Mouse (Mus musculus) v-Abl transformed pro-B cells (cell line): ENCODE measurements around the gene Farsa.

ENCODE experiments used
- in situ Hi-C, 2 experiments: fragments of 400-800 bp; cut with MboI; formaldehyde crosslinking; loops; one replicate each; pipeline ENCODE4 v1.15.1; 2025; ENCODE audit not compliant: unreplicated experiment in 2 of 2

Farsa gene

DNA sequence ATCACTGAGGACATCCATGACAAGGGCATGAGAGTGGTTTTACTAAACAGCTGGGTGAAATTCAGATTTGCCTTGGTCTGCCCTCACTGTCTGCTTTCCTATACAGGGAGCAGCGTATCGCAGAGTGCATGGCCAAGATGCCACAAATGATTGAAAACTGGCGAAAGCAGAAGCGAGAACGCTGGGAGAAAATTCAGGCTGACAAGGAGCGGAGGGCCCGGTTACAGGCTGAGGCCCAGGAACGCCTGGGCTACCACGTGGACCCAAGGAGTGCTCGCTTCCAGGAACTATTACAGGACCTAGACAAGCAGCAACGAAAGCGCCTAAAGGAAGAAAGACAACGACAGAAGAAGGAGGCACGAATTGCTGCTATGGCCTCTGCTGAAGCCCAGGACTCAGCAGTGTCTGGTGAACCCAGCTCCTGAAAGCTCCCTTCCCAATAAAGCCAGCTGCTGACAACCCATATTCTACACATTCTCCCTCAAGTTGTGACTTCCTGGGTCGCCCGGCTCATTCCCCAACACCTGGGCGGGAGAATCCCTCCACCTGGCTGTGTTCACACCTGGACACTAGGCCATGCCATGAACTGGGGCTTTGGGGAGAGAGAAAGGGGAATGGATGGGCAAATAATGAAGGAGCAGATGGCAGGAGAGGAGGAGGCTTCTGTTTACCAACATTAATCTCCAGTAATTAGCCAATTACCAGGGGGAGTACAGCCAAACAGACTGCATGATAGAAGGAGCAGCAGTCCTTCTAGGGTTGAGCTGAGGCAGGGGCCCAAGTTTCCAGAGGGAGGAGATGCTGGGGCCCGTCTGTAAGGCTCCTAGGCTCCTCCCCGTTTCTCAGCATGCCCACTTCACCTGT lies 22.6 kb upstream of the Farsa start:
- in situ Hi-C loops = loop anchor here in 1 of 2 experiments (25.0 kb wide), 1 partner anchor 1097 kb away; the partner anchor contains the start of gene Adgre5

DNA sequence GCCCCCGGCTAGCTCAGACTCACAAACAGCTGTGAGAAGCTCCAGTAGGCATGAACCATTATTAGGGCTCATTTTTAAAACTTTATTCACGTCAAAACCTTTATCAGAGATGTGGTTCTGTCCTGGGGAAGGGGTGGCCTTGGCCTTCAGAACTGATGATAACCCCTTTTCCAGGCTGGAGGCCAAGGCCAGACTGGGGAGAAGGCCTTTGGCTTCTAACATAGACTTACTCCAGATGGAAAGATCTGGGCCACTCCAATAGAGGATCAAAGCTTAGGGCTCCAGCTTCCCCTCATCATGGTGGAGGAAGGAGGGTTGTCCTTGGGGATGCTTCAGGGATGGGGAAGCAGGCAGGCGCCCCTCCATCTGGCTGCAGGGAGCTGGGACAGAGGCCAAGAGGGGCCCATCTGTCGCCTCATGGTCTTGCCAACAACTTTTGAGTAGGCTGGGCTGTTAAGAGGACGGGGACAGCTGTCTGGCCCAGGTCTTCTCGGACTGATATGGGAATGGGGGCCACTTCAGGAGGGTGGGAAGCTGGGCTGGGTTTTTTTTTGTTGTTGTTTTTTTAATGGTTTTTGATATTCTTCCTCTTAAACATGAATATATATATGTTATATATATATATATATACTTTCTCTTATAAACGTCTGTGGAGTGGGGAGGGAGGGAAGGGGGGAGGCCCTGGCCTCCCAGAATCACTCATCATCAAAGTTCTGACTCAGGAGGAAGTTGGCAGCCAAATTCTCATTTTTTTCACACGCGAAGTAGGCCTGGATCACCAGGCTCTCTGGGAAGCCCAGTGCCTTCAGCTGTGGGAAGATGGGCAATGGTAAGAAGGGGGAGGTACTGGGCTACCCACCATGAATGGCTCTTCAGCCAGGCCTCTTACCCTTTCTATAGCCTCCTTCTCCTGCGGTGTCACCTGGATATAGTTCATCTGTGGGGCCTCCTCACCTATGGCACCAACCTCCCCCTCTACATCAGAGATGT lies 21.6 kb upstream of the Farsa start:
- in situ Hi-C loops = loop anchor here in 1 of 2 experiments (25.0 kb wide), 1 partner anchor 1098 kb away; the partner anchor contains the start of gene Adgre5

DNA sequence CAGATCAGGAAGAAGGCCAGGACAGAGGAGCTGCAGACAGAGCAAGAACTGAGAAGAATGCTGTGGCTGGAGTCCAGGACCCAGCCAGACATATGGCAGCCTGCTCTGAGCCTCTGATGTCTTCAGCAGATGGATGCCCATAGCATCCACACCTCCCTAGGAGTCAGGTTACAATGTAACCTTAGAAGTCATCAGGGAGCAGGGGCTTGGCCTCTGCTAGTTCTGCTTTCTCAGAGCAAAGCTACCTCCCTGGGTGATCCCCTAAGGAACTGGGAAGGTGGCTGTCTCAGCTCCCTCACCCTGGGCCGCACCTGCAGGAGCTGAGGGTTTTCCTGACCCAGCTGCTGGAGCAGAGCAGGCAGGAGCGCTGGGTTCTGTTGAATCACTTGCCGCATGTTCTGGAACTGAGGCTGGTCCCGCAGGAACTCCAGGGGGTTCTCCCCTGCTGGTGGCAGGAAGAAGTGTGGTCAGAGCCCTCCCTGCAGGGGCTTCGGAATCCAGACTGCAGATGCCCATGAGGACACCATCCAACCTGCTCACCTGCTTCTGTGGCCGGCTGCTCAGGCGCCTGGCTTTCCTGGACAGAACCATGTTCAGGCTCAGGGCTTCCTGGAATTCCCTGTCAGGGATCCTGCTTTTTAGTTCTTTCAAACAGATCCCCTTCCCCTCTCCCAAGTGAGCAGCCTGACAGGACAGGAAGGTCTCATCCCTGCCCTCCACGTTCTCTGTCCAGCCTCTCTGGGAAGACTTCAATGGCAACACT lies 19.5 kb upstream of the Farsa start:
- in situ Hi-C loops = loop anchor here in 1 of 2 experiments (25.0 kb wide), 1 partner anchor 1100 kb away; the partner anchor contains the start of gene Adgre5

DNA sequence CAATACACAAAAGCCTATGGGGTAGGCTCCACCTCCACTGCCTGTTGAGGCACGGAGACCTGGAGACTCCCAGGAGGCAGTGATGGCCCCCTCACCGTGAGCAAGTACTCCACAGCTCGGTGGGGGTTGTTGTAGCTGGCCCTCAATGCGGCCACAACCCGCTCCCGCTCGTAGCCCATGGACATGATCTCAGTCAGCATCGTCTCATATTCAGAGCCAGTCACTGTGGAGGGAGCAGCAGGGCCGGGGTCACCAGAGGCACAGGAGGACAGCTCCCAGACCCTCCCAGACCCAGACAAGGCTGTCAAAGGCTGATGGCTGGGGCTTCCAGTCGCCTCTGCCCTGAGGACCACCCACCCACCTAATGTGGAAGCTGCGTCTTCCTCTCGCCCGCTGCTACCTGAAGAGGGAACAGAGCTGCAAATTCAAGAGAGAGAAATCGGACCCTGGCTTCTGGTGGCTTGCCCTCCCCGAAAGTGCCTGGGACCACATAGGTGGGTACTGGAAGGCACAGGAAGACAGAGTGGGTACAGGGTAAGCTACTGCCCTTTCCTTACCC lies 18.8 kb upstream of the Farsa start:
- in situ Hi-C loops = loop anchor here in 1 of 2 experiments (25.0 kb wide), 1 partner anchor 1101 kb away; the partner anchor contains the start of gene Adgre5

DNA sequence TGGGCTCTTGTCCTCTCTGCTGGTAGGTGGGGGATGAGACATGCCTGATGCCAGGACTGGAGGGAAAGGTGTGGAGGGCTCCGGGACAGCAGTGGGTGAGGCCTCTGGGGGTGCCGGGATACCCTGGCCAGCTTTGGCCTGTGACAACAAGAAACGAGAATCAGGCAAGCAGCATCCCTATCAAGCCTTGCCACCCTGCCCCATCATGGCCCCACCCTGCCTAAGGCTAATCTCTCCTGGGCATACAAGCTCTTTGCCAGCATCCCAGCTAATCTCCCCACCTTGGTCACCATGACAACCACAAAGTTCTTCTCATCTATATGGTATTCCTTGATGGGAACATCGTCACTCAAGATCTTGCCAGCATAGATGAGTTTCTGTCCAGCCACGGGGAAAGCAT lies 18.3 kb upstream of the Farsa start:
- in situ Hi-C loops = loop anchor here in 1 of 2 experiments (25.0 kb wide), 1 partner anchor 1101 kb away; the partner anchor contains the start of gene Adgre5

DNA sequence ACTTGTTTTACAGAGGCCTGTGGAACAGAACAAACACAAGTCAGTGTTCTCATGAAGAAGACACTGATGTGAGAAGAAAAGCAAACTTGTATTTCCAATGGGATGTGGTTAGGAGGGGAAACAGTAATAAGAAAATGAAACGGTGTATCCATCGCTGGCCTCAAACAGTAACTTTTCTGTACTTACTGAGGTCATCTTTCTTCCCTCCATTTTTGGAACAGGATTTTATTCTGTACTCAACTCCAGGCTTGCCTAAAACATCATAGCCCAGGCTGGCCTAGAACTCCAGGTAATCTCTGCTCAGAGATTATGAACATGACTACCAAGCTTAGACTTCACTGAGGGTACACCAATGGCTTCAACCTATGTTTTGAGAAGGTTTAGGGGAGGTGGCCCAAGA lies 17.4 kb upstream of the Farsa start:
- in situ Hi-C loops = loop anchor here in 1 of 2 experiments (25.0 kb wide), 1 partner anchor 1102 kb away; the partner anchor contains the start of gene Adgre5

DNA sequence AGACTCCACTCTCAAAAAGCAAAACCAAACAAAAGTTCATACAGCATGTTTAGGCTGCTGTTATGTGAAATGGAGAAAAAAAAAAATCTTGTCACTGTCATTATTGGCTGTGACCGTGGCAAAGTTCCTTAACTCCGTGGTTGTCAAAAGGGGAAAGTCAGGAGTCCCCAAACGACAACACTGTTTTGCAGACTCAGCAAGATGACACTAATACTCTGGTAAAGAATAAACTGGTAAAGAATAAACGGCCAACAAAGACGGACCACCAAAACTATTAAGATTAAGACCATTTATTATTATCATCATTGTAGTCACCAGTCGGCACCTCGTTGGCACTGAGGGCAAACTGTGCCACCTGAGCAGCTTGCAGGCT lies 16.9 kb upstream of the Farsa start:
- in situ Hi-C loops = loop anchor here (5.0 to 25.0 kb wide), 5 partner anchors 65 to 1103 kb away; partner anchors contain the start of genes Dnase2a (in 2 of the 2), Gm49661 (in 2 of the 2), Prdx2 (in 2 of the 2) and Rnaseh2a (in 2 of the 2)

DNA sequence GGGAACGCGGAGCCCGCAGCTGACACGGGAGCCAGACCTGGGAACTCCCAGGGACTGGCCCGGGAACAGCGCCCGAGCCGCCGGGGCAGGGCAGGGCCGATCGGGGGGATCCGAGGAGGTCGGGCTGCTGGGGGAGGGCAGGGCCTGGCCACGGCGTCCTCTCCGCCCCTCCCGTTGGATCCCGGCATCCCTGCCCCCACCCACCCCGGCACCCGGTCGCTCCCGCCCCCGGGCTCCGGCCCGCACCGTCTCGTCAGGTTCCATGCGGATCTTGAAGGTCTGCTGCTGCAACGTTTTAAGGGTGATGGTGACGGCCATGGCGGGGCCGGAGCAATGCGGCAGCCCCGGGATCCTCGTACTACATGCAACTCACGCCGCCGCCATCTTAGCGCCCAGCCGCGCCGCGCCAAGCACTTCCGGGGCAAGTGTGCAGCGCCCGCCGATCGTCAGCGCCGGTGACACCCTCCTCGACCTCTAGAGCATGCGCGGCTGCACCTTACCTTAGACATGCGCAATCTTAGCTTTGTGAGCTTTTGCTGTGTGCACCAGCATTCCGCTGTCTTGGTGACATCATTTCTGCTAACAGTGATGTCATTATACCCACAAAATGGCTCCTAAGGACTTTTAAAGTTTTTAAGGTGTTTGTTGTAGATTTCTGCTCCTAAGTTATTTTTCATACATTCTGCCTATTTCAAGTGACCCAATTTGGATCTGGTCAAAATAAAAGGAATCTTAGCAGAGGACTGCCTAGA lies 16.4 kb upstream of the Farsa start, which contains the start of gene Rad23a:
Gene Rad23a (minus strand): TSS at position 418 of the 752 bp plus-strand sequence.
- in situ Hi-C loops = loop anchor here (5.0 to 25.0 kb wide), 5 partner anchors 64 to 1103 kb away; partner anchors contain the start of genes Dnase2a (in 2 of the 2), Gm49661 (in 2 of the 2), Prdx2 (in 2 of the 2) and Rnaseh2a (in 2 of the 2)

DNA sequence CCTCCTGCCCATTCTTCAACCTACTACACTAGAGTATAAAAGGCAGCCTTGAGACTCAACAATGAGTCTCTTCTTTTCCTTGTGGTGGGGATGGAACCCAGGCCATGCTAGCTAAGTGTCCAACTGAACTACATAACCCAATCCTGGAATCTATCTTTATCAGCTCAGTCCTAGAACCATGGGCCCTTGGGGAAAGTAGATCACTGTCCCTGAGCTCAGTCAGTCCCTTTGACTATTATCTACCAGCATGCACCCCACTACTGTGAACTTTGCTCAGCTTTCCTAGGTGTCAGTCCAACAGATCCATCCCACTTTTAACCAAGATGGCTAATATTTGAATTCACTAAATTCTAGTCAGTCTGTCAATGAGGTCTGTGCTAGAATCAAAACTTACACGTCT lies 15.3 kb upstream of the Farsa start:
- in situ Hi-C loops = loop anchor here (5.0 to 25.0 kb wide), 5 partner anchors 63 to 1104 kb away; partner anchors contain the start of genes Dnase2a (in 2 of the 2), Gm49661 (in 2 of the 2), Prdx2 (in 2 of the 2) and Rnaseh2a (in 2 of the 2)

DNA sequence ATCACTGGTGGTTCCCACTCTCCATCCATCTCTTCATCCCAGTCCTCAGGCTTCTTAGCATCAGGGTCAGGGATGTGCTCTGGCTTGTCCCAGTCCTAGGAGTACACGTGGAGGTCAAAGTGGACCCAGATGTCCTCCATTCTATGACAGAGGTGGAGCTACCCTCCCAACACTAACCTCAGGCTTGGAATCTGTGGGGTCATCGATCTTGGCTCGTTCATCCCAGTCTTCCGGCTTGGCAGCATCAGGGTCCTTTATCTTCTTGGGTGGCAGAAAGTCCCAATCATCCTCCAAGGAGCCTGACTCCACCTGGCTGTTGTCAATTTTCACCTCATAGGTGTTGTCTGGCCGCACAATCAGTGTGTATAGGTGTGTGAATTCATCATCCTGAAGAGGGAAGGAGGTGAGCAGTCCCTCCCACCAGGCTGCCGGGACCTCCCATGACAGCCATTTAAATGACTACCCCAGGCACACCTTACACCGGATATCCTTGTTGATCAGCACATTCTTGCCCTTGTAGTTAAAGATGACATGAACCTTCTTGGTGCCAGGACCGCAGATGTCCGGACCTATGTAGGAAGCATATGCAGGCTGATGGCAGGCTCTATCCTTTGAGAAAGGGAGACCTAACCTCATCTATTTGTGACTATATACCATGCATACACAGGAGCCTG lies 12.3 kb upstream of the Farsa start:
- in situ Hi-C loops = loop anchor here (5.0 to 25.0 kb wide), 5 partner anchors 60 to 1107 kb away; partner anchors contain the start of genes Dnase2a (in 2 of the 2), Gm49661 (in 2 of the 2), Prdx2 (in 2 of the 2) and Rnaseh2a (in 2 of the 2)

DNA sequence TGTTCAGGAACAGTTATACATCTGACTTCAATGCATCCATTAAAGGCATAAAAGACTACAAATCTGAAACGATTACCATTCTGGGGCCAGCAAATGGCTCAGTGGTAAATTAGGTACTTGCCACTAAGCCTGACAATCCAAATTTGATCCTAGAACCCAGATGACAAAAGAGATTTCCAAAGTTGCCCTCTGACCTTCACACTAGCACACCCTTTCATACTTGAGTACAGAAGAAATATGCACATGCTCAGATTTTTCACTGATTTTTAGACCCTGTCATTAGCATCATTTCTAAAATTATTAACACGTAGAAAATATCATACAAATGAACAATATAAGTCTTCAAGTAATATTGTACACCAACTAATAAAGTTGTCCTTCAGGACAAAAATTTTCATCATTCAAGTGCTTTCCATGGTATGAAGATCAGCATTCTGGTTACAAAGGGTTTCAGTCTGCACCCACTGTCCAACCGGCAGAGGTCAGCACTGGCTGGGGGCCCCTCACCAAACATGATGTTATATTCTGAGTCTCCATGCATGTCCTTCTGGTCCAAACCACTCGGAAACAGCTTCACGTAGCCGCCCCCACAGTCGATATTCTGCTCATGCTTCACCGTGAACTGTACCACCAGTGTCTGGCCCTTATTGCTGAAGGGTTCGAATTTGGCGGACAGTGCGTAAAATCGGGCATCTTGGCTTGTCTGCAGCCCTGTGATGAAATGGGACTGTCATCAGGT lies 11.3 kb upstream of the Farsa start:
- in situ Hi-C loops = loop anchor here (10.0 to 25.0 kb wide), 4 partner anchors 59 to 1108 kb away; partner anchors contain the start of genes Gm49661 (in 2 of the 2), Prdx2 (in 2 of the 2), Rnaseh2a (in 2 of the 2) and Adgre5 (in 1 of the 2)

DNA sequence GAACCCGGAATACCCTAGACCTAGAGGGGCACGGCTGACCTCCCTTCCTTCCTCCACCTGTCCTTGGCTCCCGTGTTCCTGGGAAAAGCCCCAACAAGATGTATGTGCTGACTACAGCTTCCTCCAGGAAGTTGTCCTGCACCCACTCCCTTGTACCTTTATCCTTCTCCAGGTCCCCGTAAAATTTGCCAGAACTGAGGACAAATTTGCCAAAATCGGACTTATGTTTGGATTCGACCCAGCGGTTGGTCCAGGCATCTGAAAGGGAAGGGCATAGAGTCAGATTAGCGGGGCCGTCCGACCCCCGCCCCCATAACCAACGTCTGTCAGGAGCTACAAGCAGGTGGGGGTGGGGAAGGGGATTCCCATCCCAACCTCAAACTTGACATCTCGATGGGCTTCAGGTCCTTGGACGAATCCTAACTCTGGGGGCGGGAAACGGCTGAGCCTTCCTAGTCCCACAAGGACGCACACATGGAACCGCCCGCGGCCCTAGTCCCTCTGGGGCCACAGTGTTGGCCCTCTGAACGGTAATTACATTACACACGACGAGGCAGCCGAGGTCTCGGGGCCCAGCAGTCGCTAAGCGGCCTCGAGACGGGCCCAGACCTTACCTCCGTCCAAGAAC lies 10.6 kb upstream of the Farsa start:
- in situ Hi-C loops = loop anchor here (10.0 to 25.0 kb wide), 4 partner anchors 59 to 1109 kb away; partner anchors contain the start of genes Gm49661 (in 2 of the 2), Prdx2 (in 2 of the 2), Rnaseh2a (in 2 of the 2) and Adgre5 (in 1 of the 2)

DNA sequence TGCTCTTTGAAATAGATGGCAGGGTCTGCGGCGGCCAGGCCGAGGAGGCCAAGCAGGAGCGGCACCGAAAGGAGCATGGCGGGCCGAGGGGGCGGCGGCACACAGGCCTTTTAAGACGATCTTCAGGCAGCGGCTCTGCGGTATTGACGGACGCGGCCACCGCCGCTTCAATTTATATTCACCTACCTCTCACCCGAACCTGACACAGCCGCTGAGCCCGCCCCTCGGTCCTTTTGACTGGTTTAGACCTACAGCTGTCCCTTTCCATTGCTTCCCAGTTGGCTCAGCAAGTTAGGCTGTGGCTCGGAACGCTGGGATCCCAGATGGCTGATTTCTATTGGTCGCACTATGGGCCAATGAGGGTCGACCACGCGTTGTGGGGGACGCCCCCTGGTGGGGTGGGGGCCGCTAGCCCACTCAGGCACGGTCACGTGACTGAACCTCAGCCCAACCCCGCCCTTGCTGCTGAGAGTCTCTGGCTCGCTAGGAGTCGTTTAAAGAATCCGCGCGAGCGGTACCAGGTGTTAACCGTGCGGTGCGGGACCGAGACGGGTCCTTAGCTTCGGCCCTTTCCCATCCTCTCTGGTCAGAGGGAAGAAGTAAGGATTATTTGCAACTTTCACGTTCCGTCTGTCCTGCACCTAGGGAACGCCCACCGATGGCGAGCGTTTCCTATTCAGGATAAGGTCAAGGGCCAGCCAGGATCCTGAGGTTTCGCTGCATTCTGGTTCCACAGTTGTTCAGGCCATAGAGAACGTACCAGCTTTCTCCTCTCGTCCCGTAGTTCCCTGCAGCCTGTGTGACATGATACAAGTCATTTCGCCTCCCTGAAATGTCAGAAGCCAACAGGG lies 9.8 kb upstream of the Farsa start, which contains the start of gene Calr:
Gene Calr (minus strand): TSS at position 213 of the 851 bp plus-strand sequence.
- in situ Hi-C loops = loop anchor here (10.0 to 25.0 kb wide), 4 partner anchors 58 to 1110 kb away; partner anchors contain the start of genes Gm49661 (in 2 of the 2), Prdx2 (in 2 of the 2), Rnaseh2a (in 2 of the 2) and Adgre5 (in 1 of the 2)

DNA sequence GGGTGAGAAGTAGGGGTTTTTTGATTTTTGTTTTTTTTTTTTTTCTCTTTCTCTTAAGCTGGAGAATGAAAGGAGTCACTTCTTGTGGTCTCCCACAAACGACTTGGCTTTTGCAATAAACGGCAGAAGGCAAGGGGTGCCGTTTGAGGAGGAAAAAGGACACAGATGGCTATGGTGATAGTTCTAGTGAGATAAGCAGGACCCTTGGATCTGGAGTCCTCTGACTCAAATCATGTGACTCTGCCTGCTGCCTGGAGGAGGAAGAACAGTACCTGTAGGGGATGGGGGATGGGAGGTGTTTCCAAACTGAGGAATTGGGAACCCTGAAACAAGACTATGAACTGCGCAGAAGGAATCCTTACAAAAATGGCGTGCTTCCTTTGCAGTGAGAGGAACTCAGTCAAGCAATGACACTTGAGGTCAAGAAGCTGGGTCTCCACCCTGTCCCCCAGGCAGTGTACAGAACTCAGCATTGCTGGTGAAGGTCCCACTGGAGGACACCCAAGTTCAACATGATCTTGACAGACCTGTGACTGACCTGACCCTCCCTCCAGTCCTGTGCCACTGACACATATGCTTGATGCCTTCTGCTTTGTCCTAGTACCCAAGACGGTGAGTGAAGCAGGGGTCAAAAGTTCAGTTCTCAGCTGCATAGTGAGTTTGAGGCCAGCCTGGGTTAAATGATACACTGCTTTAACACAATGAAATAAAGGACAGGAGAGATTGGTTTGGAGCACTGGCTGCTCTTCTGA lies 8.9 kb upstream of the Farsa start:
- in situ Hi-C loops = loop anchor here (10.0 to 25.0 kb wide), 4 partner anchors 57 to 1111 kb away; partner anchors contain the start of genes Gm49661 (in 2 of the 2), Prdx2 (in 2 of the 2), Rnaseh2a (in 2 of the 2) and Adgre5 (in 1 of the 2)
